Mouse (Mus musculus): ENCODE data around the gene Dis3l.
A peak's percentile ranks its signal among the peaks of the same experiment; 100 is the strongest.

The Dis3l gene

DNA sequence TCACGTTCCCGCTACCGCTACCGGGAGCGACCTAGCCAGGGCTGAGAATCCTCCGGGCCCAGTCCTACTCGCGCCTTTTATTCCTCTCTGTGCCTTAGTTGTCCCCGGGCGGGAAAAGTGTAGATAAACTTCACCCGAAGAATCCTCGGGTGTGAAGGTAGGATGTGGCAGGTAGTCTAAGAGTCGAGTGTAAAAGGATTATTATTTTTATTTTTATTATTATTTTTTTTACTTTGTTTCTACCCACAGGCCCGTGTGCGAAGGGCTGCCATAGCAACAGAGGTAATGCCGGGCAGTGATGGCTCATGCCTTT is at the start of gene Dis3l:
TSS of gene Dis3l (minus strand) at position 35 of the 313 bp plus-strand sequence.
- no peak for DNase-seq (ENCODE audit: low spot score)

DNA sequence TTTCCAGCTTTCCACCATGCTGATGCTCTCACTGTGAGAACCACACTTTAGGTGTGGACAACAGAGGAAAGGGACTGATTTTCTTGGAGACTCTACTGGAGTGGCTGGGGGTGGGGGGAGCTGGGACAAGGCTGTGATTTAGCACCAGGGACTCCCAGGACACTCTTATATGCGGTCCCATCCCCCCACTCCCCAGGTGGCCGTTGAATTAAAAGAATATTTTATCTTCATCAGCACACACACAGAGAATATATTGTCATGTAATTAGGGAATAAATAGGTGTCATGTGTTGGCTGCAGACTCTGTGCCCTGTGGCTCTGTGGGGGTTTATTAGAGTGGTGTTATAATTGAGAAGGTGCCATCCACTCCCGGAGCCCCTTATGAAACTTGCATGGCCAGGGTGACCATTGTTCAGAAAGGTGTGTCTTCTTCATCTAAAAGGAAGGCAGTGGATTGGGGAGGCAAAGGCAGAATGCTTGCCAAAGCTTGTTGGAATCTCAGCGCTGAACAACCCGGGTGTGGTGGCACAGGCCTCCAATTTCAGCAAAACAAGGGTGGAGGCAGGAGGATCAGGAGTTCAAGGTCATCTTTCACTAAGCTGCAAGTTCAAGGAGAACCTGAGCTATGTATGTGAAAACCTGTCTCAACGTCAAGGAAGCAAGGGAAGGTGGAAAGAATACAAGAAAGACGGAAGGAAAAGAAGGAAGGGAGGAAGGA is 48.6 kb upstream of the Dis3l start:
- DNase-seq (ENCODE audit: low spot score): no peak

DNA sequence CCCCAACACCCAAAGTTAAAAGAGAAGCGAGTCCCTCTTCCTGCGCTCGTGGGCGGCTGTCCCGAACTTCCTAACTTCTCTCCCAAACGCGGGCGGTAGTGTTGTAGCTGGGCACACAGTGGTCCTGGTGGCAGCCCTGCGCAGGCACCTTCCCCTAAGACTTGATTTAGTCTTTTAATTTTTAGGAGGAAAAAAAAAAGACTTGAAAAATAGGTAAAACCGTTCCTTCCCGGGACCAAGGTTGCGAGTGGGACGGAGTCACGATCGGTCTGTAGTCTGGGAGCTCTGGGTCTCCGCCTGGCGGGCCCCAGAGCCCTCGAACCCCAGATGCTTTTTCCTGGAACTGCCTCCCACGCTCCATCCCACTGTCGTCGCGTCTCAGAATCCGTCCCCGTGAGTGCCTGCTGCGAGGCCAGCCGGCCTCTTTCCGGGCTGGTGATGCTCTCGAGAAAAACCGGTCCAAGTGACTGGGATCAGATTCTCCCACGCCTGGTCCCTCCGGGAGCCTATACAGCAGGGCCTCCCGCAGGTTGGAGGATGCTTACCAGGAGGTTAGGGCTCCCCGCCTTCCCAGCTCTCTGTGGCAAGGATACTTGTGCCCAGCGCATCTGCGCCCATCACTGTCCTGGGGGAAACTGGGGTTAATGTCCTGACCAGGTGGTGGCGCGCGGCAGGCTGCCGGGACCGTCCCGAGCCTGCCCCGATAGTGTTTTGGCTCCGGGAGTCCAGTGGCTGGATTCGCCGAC is 45.6 kb upstream of the Dis3l start:
- DNase-seq (ENCODE audit: low spot score): no peak

DNA sequence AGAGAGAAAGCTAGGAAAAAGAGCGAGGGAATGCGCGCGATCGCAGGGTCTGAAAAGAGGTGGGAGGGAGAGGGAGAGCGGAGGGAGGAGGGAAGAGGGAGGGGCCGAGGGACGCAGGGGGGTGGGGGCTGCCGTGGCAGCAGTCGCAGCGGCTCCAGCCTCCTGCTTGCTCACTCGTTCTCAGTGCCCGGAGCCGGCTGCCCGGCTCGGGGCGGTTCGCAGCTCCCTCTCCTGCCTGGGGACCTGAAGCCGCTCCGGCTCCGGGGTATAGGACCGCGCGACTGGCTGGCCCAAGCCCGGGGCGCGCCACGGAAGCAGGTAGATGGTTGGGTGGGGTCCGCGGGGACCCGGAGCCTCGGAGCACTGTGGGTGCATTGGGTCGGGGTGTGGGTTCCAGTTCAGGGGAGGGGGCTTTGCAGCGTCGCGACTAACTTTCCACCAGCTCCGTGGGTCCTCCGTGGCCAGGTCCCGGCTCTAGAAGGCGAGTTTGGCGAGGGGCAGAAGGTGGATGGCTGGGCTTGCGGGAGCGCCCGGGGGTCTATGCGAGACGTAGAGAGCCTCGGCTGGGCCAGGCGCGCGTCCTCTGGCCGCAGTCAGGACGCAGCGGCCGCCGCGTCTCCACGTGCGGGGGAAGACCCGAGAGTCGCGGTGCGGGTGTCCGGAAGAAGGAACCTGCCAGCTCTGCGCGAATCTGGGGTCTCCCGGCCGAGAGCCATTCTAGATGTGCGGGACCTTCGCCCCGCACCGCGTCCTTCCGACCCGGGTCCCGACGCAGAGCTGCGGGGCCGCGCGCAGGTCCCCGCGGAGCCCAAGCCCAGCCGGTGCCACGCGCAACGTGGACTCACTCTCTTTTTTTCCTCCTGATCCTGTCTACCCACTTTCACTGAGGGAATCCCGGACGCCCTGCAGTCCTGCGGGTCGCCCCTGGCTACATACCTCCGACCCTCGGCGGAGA is 44.7 kb upstream of the Dis3l start, which contains the start of gene Megf11:
TSS of gene Megf11 (plus strand) at position 116 of the 955 bp plus-strand sequence.
- DNase-seq (ENCODE audit: low spot score): peak; percentile 27

DNA sequence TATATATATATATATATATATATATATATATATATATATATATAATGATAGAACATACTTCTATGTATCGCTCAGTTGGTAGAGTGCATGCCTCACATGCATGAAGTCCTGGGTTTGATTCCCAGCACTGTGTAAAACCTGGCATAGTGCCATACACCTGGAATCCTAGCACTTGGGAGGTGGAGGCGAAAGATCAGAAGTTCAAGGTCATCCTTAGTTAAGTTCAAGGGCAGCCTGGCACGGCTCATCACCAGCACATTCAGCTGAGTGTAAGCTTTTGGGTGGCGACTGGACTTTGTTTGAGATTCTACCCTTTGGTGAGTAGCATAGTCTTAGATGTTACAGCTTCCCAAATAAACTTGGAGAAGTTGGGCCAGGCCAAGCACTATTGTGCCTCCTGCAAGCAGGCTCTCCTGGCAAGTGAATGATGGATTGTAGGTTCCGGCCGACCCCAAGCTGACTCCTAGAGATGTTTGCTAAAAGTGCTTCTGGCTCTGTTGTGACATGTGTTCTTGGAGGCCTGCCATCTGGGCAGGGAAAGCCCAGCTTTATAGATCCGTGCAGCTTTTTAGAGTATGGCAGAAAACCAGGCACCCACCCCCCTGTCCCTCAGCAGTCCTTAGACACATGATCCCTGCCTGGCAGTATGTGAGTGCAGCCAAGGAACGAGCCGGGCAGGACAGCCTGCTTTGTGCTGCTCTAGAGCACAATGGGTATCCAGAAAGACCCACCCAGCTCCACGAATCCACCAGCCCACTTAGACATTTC is 42.1 kb upstream of the Dis3l start:
- DNase-seq (ENCODE audit: low spot score): peak; percentile 60

DNA sequence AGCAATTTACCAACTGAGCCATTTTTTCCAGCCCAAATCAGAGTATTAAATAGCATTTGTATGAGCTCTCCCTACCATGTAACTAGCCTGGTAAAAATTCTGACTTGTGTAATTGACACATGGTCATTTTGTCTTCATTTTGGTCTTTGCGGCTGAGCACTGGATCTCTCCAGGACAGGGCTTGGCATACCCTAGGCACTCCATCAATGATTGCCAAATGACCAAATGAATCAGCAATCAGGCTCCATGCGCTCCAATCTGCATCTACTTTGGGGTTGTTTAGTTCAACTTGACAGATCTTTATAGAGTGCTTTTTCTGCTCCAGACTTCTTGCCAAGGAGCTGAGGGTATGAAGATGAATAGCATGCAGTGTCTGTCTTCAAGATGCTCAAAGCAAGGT is 35.3 kb upstream of the Dis3l start:
- DNase-seq (ENCODE audit: low spot score): no peak

DNA sequence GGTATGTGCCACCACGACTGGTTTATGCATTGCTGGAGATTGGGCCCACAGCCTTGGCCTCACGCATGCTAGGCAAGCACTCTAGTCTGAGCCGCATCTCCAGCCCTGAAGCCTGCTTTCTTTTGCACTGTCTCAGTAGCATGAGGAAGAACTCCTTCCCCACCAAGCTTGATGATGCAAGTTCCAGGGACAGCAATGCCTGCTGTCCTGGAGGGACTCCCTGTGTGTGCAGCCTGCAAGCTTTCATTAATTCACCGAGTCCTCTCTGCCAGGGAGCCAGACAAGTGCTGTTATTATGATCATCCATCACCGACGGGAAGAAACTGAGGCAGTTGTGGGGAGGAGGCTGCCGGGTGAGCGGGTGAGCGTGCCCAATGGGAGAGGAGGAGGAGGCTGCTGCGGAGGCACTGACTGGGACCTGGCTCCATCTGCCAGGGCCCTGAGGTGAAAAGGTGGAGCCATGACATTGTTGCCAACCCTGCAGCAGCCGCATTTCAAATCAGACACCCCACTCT is 30.3 kb upstream of the Dis3l start:
- no peak for DNase-seq (ENCODE audit: low spot score)

DNA sequence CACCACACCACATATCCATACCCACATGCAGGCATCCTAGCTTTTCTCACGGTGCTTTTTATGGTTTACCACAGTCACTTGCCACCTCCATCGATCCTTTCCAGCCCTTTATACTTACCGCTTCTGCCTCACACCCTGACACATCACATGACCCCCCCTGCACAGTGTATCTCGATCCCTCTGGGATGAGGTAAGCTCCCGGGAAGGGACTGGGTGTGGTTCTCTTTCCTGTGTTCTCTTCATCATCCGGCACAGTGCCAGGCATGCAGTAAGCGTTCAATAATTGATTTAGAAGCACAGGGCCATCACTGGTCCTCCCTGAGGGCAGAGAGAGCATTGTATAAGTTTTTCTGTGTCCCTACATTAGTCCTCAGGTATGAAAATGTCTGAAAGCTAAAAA is 28.8 kb upstream of the Dis3l start:
- peak; percentile 84 for DNase-seq (ENCODE audit: low spot score)

DNA sequence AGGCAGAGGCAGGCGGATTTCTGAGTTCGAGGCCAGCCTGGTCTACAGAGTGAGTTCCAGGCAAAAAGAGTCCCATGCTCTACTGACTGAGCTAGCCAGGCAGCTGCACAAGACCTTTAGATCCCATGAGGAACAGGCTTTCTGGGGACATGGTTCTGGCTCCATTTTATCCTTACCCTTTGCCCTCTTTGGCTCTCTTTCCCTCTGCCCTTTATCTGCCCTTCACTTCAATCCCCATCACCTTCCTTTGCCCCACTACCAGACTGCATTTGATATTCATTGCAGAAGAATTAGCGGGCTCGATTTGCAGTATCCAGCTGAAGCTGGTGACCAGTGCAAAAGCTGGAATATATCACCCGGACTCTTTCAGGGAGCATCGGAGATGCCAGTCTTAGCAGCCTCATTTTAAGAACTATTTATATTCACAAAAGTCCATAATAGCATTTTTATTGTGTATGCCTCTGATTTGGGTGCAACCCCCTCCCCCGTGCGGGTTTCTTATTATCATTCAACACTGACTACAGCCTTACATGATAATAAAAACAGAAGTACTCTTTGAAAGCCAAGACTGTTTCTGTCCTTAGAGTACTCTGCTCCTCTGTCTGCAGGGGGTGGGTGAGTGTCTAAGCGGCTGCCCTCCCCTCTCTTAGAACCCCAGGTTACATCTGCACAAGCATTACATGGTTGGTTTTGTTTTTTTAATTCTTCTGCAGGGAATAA is 20.3 kb upstream of the Dis3l start:
- DNase-seq (ENCODE audit: low spot score): no peak

DNA sequence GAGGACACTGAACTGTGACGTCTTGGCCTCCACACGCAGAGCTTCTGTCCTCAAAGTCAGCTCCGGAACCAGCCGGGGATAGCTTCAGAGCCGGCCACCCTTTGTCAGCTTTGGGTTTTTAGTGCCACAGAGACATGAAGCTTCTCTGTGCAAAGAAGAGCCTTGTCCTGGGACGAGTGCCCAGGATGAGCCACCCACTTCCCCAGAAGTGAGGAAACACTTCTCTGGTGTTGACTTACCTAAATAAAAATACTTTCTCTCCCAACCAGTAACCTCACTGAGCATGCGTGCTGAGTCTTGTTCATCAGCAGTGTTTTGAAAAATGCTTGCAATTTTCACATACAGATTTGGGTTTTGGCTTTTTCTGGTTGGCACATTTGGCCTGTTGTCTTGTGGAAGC is 14.5 kb upstream of the Dis3l start:
- DNase-seq (ENCODE audit: low spot score): no peak

DNA sequence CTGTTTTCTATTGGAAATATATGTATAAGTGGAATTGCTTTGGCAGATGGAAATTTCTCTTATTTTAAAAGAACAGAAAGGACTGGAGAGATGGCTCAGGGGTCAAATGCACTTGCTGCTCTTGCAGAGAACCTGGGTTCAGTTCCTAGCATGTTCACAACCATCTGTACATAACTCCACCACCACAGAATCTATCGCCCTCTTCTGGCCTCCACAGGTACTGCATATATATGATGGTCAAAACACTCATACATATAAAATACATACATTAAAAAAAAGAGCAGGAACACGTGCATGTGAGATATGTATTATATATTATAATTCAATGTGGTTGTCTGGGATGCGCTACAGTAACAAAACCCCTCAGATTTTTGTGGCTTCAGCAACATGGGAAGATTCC is 10.1 kb upstream of the Dis3l start:
- no peak for DNase-seq (ENCODE audit: low spot score)

DNA sequence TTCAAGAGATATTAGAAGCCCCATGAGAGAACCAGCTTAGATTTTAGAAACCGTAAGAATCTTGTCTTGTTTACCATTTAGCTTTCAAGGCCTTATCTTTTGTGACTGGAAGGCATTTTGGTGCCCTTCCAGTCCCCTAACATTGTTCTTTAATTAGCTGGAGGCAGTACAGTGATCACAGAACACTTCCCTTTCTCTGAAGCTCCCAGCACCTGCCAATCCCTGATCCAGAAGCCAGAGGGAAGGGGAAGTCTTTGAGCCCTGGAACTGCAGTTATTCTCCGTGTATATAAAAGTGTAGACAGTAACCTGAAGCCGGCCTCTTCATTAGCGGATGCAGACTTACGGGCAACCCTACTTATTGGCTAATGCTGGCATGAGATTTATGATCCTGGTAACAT is 8.4 kb upstream of the Dis3l start:
- DNase-seq (ENCODE audit: low spot score): peak; percentile 34

DNA sequence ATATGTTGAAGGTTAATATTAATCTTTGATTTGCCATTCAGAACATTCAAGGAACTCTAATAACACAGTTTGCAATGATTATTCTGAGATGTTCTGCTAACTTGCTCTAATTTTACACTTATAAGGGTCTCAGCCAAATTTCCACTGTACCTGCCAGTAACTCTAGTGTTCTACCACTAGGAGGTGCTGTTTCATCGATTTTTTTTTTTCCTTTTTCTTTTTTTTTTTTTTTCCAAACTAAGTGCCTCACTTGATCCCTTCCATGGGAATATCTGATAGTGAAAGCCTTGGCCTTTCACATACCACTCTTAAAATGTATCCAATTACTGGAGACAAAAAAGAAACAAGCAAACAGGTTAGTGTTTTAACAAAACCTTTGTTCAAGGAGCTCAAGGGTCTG is 6.3 kb upstream of the Dis3l start:
- DNase-seq (ENCODE audit: low spot score): peak; percentile 47

DNA sequence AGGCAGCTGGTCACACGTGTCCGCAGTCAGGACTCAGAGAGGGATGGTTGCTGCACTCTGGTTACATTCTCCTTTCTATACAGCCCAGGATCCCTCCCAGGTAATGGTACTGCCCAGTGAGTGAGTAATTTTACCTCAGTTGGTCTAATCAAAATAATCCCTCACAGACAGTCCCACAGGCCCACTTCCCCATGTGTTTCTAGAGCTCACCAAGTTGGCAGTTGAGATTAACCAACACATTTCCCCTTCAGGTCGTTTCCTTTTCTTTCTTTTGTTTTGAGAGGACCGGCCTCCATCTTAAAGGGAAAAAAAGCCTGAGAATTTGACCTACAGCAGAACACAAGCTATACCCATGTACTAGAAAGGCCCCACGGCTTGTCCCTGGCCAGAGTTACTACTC is 4.8 kb upstream of the Dis3l start:
- DNase-seq (ENCODE audit: low spot score): no peak

DNA sequence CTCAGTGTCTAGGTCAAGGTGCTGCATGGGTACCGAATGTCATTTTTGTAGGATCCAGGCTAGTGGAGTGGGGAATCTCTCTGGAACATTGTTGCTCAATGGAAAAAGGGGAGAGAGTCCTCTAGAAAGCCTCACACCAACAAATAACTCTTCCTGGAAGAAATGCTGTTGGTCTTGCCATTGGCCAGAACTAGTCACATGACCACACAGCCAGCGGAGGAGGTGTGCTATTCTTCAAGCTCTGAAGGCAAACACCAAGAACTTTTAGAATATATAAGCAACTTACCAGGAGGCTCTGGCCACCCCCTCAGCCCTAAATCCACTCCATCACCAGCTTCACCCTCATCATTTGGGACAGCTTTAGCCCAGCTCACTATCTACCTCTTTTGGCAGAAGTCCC is 2.6 kb upstream of the Dis3l start:
- no peak for DNase-seq (ENCODE audit: low spot score)

DNA sequence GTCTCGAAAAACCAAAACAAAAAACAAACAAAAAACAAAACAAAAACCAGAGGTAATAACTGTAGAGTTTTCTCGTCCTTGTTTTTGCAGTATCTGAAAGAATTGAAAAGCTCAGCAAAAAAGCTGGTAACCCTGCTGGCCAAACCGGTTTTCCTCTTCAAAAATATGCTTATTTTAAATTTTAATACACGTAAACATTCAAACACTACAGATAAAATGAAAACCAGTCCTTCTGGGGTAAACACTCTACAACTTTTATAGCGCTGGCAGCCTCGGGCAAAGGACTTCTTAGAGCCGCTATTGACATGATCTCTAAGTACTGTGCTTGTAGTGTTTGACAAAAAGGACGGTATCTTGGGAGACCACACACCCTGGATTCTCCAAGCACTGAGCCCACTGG is 583 bp upstream of the Dis3l start:
- no peak for DNase-seq (ENCODE audit: low spot score)

DNA sequence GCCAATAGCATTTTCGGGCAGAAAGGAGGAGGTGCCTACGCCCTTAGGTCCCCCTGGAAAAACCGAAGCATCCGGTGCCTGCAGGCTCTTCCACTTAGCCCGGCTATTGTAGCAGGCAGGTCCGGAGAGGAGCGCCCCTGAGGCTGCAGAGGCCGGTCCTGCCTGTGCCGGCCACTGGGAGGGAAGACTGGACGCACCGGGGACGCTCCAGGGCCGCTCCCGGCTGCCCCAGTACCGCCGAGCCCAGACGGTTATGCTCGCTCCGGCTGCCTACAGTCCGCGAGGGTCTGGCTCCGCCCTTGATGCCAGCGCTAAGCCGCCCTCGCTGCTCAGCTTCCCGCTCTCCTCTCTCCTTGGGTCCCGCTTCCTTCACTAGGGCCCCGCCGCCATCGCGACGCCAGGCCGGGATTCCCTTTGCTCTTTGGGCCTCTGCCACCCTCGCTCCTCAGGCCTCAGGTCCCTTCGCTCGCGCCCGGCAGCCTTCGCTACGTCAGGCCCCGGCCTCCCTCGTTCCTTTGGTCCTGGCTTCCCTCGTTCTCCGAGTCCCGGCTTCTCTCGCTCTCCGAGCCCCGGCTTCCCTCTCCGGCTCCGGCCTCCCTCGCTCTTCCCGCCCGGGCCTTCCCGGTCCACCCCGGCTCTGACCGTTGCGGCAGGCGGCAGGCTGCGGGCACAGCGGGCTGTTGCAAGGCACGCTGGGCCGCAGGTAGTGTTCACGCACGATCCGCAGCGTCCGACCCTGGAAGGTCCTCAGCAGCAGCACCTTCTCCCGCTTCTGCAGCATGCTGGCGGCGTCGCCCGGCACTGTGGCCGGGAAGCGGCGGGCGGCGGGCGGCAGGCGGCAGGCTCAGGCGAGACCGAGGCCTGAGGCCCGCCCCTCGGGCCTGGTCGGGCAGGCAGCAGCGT is 486 bp downstream of the Dis3l start:
- DNase-seq (ENCODE audit: low spot score): peak; percentile 77

DNA sequence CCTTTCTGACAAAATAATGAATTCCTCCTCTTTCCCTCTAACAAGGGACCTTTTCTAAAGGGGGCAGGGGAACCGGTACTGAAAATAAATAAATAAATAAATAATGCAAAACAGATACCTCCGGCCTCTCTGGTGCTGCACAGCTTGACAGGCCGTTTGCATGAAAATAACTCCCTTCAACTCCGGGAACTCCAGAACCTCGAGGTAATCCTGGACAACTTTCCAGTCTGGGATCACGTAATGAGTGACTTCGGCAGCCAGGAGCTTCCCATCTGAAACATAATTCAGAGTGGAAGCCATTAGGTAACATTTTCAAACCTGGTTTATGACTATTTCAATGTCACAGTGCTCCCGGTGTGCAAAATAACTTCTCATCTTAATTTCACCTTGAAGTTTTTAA is 1.7 kb downstream of the Dis3l start:
- DNase-seq (ENCODE audit: low spot score): no peak

DNA sequence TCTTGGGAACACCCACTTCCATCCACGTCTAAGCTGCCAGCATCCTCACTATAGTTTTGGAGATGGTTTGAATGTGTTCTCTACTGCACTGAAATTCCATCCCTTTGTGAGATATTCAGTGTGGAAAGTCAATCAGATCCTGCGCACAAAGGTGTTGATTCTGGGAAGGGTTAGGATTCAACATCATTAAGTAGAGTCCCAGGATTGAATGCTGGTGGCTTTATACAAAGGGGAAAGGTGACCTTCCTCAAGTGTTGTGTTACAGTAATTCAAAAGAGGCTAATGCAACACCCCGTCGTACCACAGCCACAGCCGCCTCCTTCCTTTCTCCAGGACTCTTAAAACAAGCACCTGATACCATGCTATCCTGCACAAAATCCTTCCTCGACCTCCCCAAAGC is 5.3 kb downstream of the Dis3l start:
- DNase-seq (ENCODE audit: low spot score): no peak

DNA sequence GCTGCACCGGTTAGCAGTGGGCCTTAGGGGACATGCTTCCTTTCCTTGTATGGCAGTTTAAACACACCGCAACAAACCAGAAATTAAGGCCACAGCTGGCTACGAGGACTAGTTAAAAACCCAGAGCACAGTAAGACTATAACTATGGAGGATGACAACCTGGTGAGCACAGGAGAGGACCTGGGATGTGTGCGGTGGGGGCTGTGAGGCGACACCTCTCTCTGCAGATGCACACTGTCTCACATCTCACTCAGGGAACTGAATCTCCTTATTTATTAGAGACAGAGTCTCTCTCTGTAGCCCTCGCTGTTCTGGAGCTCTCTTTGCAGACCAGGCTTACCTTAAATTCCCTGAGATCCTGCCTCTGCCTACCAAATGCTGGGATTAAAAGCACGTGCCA is 17.1 kb downstream of the Dis3l start:
- DNase-seq (ENCODE audit: low spot score): no peak
